Mouse (Mus musculus) mesoderm, embryonic 11.5 days (tissue): Measurements from ENCODE around the gene Pimreg.

Source experiments
- DNase-seq: peaks from one replicate; pipeline ENCODE4 v3.0.0-alpha.2; 2012; ENCODE audit warnings: low read depth, low spot score

The Pimreg gene

DNA sequence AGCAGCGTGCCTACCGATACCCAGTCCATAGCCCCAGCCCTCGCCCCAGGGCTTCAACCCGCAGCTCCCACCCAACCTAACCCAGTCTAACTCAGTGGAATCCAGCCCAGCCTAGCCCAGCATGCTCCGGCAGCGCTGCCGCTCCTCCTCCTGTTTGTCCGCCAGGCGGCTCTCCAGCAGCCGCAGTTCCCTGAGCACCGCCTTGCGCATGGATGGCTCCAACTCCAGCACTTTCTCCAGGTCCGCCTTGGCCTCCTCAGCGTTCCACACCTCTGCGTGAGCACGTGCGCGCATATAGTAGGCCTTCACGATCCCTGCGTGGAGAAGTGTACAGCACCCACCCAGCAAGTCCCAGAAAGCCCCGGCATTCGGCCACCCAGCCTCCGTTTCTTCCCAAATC is 12.7 kb upstream of the Pimreg start:
- peak; percentile 53 for DNase-seq

GRCm38 (mm10) chr11:72031353-72031752 is 10.5 kb upstream of the Pimreg start:
- DNase-seq, result no peak

GRCm38 (mm10) chr11:72032091-72032490 is 9.7 kb upstream of the Pimreg start:
- DNase-seq, result no peak

- DNase-seq, result no peak
These were observed 9.2 kb upstream of the Pimreg start for GRCm38 (mm10) chr11:72032589-72032988.

DNA sequence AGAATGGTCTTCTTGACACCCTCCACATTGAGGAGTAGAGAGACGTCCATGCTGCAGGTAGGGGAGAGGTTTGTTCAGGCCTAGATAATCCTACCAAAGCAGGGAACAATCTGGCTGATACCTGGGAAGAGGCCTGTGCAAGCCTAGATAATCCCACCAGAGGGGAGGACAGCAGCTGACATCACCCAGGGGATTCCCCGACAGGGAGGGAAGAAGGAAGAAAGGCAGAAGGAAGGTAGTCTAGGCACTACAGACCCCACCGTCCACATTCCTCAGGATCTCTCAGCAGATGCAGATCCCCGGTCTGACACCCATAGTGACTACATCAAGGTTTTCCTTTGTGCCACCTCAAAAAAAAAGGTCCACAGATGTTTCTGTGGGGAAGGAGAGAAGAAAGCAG is 4.4 kb upstream of the Pimreg start, which contains the start of gene Aipl1:
Aipl1 (minus strand) TSS at position 101 of the 400 bp plus-strand sequence.
- DNase-seq, result no peak

DNA sequence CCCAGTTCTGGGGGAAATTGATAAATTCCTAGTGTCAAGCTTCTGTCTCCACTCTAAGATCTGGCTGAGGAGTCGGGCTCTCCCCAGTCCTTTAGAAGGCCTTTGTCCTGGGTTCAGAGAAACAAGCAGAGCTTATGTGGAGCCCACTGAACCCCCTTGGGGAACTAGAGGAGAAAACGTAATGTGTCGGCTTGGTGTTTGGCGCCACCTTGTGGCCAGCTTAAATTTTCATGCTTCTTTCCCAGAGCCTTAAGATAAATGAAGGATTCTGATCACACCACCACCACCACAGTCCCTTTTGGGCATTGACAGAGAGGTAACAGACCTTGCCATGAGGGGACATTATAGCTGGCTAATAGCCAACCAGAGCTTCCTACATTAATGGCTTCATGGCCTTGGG is 3.8 kb upstream of the Pimreg start:
- DNase-seq, result peak; percentile 86

DNA sequence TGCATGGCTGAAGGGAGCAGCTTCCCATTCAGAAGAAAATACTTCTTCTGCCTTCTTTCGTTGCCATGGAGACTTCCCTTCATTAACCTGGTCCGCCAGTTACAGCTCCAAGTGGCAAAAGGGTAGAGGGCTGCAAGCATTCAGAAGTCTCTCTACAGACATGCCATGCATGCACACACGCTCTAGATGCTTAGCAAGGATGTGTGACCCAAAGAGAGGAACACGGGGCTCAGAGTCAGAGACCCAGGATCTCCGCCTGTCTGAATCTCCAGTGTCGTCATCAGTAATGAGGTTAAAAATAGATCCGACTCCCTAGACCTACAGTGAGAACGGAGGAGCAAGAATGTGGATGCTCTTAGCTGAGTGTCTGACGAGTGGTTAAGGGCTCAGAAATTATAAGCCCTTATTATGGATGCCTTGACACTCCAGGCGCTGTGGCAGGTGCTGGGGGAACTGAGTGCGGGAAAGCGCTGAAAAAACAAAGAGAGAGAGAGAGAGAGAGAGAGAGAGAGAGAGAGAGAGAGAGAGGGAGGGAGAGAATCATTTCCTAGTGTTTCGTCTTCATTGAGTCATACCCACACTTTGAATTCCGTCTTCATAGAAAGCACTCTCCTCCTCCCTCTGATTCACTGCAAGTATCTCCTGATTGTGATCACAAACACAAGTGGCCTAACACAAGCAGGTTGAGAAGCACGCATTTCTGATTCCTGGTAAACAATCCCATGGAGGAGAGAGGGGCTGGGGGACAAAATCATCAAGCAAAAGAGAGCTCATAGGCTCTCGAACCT is 2.0 kb upstream of the Pimreg start:
- no peak for DNase-seq

DNA sequence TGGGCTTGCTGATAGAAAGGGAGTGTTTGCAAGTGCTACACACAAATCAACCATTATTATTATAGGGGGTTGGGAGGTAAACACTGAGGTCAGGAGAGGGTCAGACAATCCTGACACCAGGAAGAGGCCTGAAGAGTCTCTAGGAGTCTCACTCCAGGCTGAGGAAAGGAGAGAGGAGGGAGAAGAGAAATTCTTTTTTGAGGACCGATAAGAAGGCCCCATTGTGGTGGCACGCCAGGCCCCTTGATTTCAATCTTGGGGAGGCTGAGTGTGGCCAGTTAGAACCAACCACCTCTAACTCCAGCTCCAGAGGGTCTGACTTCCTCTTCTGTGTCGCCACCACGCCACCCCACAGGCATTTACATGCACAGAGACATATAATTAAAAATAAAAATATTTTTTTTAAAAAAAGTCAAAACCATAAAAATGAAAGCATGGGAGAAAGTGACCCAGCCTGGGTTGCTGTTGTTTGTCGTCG is 503 bp upstream of the Pimreg start:
- DNase-seq, result no peak

- no peak for DNase-seq
These were observed 799 bp downstream of the Pimreg start for GRCm38 (mm10) chr11:72042631-72043030.

GRCm38 (mm10) chr11:72044231-72044630 is 2.4 kb downstream of the Pimreg start:
- DNase-seq, result no peak

DNA sequence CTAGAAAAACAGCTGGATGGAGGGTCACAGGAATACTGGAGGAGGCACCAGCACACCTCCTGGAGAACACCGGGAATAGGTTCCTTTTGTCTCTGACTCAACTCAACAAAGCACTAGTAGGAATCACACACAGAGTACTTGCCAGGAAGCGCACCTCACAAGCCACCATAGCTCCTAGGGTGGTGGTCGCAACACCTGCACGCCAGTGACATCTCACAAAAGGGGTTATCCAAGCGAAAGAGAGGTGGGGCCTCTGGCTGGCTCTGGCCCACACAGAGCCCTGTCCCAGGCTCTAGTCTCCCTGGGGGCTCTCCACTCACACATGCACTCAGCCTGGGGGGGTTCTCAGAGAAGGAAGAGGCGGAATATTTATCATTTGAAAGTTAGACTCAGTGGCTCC is 6.9 kb downstream of the Pimreg start:
- DNase-seq, result no peak

DNA sequence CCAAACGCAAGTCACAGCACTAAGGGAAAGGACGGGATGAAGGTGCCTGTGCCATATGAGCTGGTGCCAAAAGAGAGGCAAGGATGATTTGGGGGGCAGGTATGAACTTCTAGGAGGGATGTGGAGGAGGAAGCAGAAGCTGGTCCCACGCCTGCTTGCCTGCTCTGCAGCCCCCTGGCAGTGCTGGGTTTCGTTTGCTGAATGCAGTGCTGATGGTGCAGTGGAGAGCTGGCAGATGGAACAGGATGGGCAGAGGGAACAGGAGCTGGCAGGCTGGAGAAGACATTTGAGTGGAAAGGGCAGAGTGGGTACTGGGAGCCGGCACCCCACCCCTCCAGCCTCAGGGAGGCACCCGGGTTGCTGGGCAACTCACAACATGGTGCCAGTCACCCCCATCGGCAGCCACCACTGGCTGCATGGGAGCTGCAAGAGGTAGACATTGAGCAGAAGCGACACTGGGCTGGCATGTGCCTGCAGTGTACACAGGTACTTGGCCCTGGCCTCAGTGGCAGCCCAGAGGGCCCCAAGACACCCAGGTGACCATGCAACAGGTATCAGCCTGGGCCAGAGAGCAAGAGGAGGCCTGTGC is 7.4 kb downstream of the Pimreg start:
- no peak for DNase-seq

DNA sequence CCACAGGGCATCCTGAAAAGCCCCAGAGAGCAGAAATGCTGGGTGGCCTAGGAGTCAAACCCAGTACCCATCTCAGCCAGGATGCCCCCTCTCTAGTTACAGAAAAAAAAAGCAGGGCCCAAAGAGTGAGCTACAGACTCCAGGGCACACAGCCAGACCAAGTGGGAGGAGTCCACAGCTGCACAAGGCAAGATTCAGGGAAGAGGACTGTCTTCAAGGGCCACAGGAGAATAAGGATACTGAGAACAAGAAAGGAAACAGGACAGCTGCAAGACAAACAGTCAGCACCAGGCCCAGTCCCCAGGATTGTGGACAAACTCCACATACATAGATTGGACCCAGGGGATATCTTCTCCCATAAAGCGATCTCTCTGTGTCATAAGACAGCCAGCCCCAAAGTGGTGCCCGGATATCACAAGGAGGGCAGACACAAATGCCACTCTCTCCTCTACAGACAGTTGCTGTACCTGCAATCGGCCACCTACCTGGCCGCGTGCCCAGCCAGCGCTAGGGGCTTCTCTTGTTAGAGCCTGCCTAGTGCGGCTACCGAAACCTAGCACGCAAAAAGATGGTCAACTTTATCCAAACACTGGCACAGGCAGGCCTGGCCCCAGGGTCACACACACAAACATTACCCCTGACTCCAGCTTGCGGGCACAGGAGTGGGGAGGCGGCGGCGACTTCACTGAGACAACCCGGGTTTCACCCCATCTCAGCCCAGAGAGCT is 8.5 kb downstream of the Pimreg start:
- DNase-seq, result no peak

- peak; percentile 63 for DNase-seq
These were observed 9.3 kb downstream of the Pimreg start for GRCm38 (mm10) chr11:72050895-72051858.

DNA sequence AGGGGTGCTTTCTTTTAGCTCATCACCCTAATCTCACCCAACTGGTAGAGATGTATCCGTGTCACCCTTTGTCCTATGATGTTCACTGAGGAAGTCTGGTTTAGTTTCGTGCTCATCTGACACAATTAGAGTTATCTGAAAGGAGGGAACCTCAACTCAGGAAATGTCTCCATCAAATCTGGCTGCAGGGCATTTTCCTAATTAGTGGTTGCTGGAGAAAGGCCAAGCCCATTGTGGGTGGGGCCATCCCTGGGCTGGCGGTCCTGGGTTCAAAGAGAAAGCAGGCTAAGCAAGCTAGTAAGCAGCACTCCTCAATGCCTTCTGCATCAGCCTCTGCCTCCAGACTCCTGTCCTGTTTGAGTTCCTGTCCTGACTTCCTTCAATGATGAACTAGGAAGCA is 10.4 kb downstream of the Pimreg start:
- DNase-seq, result no peak

DNA sequence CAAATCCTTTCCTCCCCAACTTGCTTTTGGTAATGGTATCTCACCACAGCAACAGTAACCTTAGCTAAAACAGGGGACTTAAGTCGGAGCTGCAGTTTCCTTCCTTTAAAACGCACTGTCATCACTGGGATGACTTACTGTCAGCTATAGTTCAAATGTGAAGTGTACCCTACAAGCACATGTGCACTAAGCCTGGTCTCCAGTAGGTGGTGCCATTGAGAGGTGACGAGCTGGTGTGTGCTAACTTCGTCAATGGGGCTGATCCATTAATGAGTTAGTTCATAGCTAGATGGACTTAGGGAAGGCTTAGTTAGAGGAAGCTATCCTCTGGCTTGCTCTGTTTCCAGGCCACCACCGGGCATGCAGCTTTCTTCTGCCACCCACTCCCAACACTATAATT is 10.8 kb downstream of the Pimreg start:
- peak; percentile 77 for DNase-seq

- no peak for DNase-seq
These were observed 13.3 kb downstream of the Pimreg start for GRCm38 (mm10) chr11:72055176-72055575.

- DNase-seq, result no peak
These were observed 15.3 kb downstream of the Pimreg start for GRCm38 (mm10) chr11:72057166-72057565.

GRCm38 (mm10) chr11:72060416-72060815 is 18.6 kb downstream of the Pimreg start:
- no peak for DNase-seq

GRCm38 (mm10) chr11:72061093-72061620 is 19.3 kb downstream of the Pimreg start:
- no peak for DNase-seq

DNA sequence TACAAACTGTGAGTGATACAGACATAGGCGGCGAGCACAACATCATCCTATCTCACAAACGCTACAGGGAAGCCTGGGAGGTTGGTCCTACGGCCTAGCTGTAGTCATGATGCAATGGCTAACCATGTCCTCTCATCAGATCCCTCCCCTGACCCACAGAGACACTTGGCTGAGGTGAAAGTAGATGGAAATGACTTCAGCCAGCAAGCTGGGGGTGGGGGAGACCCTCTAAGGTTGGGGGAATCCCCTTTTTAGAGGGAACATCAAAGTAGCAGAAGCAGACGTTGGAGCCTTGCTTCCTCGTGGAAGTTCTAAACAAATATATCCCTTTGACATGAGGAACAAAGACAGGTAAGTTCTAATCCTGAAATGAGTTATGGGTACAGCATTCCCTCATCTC is 22.6 kb downstream of the Pimreg start:
- no peak for DNase-seq
